Mouse (Mus musculus) embryo, embryonic 9.5 days (tissue): ENCODE measurements around the gene Aldh1a1.
"Not testable (repeated sequence)": the region's sequence is repeated elsewhere in the genome, so short reads cannot be mapped to it uniquely, and the experiment has no call there.

Experiments used
- DNase-seq: peaks from one replicate; pipeline ENCODE4 v3.0.0-alpha.2; 2017; ENCODE audit errors: extremely low spot score

Gene Aldh1a1

GRCm38 (mm10) chr19:20492491-20492890 is at the start of gene Aldh1a1:
Aldh1a1 (plus strand) TSS chr19:20492715.
- DNase-seq = no peak

DNA sequence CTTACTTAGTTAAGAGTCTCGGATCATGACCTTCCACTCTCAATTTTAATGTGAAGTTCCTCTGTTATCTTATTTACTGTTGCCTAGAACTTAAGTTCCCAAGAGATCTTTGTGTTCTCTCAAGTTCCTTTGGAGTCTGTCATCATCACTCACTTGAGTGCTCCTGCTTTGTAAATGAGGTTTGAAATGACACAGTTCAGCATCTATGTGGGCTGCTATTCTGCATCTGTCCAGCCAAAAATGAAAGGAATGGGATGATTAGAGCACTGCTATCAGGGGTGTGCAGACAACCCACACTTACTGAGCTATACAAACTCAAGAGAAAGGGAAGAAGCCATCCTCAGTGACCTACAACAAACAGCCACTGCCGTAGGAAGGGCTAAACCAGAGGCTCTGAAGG is 44.7 kb upstream of the Aldh1a1 start:
- DNase-seq = no peak

GRCm38 (mm10) chr19:20449546-20449945 is 43.0 kb upstream of the Aldh1a1 start:
- DNase-seq = no peak

GRCm38 (mm10) chr19:20451045-20451444 is 41.5 kb upstream of the Aldh1a1 start:
- DNase-seq = no peak

DNA sequence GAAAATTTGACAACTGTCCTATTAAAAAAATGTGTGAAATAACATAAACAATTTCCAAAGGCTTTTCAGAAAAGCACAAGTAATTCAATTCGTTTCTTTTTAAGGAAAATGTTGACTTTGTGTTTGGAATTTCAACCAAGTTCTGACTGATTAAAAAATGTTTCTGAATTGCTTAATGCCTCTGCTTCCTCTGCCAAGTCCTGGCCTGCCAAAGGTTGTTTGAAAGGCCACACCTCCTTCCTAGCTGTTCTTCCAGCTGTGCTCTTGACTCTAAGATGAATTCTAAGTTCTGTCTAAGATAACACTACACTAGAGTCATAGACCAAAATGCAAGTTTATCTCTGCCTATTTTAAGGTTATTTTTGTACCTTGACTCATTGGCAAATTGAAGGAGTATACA is 8.0 kb upstream of the Aldh1a1 start:
- DNase-seq = no peak

- no peak for DNase-seq
Measured at GRCm38 (mm10) chr19:20491950-20492349, 565 bp upstream of the Aldh1a1 start.

DNA sequence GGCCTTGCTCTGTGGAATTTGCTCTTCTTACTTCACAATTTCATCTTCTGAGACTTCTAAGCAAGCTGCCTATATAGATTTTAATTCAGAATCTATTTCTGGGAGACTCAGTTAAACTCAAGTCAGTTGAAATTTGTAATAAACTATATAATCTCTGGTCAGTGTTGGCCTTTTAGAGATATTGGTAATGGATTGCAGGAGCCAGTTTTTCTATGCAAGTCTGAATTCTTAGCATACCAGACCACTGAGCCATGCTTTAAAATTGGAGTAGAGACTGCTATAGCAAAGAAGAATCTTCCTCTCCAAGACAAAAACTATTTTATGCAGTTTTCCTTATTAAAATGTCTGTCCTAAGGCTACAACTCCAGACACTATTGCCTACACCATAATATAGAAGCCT is 4.0 kb downstream of the Aldh1a1 start:
- DNase-seq = no peak

GRCm38 (mm10) chr19:20505359-20505758 is 12.8 kb downstream of the Aldh1a1 start:
- no peak for DNase-seq

DNA sequence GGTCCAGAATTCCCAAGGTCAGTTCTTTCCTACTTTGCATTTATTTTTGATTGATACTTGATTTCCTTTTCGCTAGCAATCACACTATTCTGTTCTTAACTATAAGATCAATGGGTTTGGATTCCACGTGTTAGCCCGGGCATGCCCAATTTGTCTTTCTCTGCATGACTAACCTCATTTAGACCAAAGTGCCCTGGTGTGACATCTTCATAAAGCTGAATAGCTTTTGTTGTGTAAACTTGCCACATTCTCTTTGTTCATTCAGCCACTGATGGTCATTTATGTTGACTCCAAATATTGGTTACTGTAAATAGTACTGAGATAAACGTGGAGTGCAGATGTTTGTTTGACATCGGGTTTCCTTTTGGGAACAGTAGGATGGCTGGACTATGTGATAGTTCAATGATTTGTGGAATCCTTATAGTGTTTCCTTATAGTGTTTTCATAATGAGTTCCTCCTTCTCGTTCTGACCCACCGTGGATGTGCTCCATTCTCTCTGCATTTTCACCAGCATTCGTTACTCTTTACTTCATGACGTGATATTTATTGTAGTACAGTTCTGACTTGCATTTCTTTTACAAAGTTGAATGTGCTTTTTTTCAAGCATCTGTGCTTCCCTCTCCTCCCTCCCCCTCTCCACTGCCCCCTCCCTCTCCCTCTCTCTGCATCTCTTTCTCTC is 14.6 kb downstream of the Aldh1a1 start:
- peak; percentile 33 for DNase-seq

DNA sequence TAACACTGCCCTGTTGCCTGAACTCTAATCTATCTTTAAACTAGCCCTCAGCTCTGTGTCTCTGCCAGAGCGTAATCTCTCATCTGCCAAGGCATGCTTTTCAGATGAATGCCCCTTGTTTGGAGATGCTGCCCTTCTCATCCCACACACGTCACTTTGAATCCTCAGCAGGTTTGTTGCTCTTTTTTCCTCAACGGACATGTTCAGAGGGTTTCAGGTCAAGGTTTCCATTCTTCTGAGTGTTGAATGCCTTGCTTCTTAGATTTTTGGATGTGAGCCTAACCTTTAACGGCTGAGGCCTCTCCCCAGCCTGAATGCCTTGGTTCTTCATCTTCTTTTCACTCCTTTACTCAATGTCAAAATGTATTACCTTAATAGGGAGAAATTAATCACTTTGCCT is 16.1 kb downstream of the Aldh1a1 start:
- DNase-seq = peak; percentile 10

DNA sequence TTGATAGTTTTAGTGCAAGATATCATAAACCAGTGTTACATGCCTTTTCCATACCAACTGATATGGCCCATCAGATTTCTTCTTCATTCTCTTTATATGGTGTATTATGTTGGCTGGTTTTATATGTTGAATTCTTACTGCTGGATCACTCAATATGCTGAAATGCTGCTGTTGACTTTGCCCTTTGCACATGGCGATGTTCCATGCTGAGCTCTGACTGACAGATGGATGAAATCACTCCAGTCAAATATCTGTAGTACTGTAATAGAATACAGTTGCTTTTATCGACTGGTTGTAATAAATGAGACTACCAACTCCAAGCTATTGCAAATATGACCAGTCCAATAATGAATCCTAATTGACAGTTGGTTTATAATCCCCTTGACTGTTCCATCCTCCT is 19.5 kb downstream of the Aldh1a1 start:
- no peak for DNase-seq

GRCm38 (mm10) chr19:20513181-20513580 is 20.7 kb downstream of the Aldh1a1 start:
- DNase-seq = no peak

- DNase-seq = no peak
Measured at GRCm38 (mm10) chr19:20513688-20514361, 21.3 kb downstream of the Aldh1a1 start.

GRCm38 (mm10) chr19:20516481-20516880 is 24.0 kb downstream of the Aldh1a1 start:
- no peak for DNase-seq

GRCm38 (mm10) chr19:20529156-20529555 is 36.6 kb downstream of the Aldh1a1 start:
- not testable (repeated sequence) for DNase-seq

DNA sequence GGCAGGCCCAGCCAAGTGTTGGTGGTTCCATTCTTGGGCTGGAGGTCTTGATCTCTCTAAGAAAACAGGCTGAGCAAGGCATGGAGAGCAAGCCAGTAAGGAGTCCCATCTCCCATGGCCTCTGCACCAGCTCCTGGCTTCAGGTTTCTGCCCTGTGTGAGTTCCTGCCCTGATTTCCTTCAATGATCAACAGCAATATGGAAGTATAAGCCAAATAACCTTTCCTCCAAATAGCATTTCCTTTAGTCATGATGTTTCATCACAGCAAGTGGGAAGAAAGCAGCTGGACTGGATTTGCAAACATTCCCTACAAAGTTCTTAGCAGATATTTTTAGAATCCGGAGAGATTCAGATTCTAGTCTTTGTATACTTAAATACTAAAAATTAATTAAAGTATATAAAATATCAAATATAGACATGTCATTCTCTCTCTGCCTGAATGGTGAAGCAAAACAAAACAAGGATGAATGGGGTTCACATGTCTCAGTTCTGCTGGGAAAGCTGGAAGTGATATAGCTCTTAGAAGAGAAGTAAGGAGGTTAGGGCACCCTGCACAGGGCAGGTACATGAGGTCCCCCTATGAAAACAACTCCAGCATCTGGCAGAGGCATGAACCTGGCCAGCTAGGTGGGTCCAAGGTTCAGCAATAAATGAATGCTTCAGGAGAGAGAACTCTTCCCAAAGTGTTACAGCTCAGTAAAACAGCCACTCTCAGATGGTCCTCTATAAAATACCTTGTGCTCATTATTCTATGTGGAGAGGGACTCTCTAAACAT is 37.6 kb downstream of the Aldh1a1 start:
- DNase-seq = no peak

GRCm38 (mm10) chr19:20536538-20536937 is 44.0 kb downstream of the Aldh1a1 start:
- no peak for DNase-seq

GRCm38 (mm10) chr19:20541044-20541443 is 48.5 kb downstream of the Aldh1a1 start:
- no peak for DNase-seq

DNA sequence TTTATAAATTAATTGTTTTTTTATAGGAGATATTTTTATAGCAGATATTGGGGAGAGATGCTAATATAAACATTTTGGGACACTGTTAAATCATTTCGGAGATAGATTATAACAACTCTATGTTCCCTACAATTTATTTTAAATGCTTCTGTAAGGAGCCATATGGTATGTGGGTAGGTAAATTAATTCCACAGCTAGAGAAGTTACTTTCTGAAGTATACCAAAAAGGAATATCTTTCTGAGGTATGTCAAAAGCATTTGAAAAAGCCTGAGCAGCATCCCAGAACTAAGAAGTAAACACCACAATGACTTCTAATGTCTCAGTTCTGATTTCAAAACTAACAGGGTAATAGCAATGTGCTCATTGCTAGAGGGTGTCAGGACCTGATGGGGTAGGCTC is 49.4 kb downstream of the Aldh1a1 start:
- DNase-seq = no peak

- no peak for DNase-seq
Measured at GRCm38 (mm10) chr19:20543816-20544215, 51.3 kb downstream of the Aldh1a1 start.

DNA sequence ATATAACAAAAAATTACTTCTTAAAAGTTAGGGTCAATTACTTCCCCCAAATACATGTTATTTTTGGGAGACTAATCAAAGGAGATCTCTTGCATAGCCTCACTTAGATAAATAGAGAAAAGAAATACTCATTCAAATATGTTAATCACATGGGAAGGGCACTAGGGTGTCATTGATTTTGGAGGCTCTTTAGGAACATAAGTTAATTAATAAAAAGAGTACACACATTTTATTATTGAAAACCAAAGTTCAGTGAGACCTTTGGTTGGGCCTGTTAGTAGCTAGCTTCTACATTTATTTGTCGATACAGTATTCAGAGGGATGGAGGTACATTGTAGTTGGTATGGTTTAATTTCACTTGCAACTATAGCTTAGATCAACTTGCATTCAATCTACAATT is 52.4 kb downstream of the Aldh1a1 start:
- DNase-seq = no peak

- no peak for DNase-seq
Measured at GRCm38 (mm10) chr19:20547025-20547424, 54.5 kb downstream of the Aldh1a1 start.

DNA sequence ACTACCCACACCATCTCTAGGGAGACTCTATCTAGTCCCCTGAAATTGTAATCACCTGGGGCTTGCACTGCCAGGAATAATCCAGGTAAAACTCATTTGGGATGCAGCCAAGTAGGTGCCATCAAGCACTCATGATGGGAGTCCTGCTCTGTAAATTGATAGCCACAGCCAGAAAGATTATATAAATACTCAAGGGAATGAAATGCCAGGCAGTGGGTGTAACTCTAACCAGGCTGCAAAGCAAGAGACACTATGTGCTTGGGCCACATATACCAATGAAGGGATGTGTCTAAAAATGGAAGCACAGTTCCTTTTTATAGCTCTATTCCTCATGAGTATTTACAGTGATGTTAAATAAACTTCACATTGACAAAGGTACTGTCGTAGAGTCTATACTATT is 56.9 kb downstream of the Aldh1a1 start:
- no peak for DNase-seq
